Mouse (Mus musculus): ENCODE measurements around the gene Spns2.
"Not testable (repeated sequence)": the region's sequence is repeated elsewhere in the genome, so short reads cannot be mapped to it uniquely, and the experiment has no call there.

Spns2 gene

GRCm38 (mm10) chr11:72474926-72475325 lies 14.8 kb downstream of the Spns2 start:
- DNase-seq (ENCODE audit: low read depth, low spot score), result peak; percentile 57

GRCm38 (mm10) chr11:72473540-72473939 lies 16.2 kb downstream of the Spns2 start:
- no peak for DNase-seq (ENCODE audit: low read depth, low spot score)

- DNase-seq (ENCODE audit: low read depth, low spot score), result no peak
These were observed 18.3 kb downstream of the Spns2 start for GRCm38 (mm10) chr11:72471381-72471780.

DNA sequence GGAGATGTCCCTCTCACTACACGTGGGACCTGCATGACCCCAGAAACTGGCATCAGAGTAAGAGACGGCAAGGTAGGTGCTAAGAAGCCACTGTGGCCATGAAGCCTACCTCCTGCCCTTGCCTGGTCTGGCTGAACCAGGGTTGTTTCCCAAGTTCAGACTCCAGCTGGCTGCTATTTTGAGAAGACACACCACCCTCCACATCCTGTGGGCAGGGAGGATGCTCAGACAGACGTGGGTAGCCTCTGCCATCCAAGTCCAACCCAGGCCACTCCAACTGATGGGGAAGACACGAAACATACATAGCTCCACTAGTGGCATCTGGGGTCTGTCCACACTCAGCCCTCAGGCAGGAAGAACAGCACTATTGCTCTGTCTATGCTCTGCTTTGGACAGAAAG lies 19.7 kb downstream of the Spns2 start:
- no peak for DNase-seq (ENCODE audit: low read depth, low spot score)

DNA sequence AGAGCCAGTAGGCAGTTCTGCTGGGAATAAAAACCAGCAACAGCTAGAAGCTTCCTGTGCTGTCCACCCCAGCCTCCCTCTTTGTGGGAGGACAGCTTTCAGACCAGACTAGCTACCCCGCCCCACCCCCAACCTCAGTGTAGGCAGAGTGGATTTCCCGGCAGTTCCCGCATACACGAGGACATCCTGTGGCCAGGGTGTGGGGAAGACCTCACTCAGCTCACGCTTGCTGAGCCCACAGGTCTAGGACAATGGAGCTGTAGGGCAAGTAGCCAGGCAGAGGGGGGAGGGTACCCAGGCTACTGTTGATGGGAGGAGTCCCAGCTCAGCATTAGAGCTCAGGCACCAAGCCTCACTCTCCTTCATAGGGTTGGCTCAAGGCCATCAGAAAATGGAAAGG lies 20.5 kb downstream of the Spns2 start:
- DNase-seq (ENCODE audit: low read depth, low spot score), result no peak

DNA sequence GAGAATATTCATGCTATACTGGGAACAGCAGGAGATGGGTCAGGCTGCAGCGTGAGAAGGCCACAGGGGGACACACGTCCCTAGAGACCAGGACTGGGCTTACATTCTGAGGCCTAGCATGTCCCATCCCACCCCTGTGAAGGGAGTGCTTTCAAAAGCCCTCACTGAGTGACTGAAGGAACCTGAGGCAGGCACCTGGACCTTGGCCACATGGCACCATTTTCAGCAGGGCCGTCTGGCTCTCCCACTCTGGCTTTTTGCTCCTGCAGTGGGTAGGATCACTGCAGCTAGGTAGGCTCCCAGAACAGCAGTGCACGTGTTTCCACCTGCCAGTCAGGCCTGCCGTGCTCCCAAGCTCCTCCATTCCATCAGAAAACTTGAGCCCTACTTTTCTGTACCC lies 21.2 kb downstream of the Spns2 start:
- DNase-seq (ENCODE audit: low read depth, low spot score), result no peak

GRCm38 (mm10) chr11:72466694-72467507 lies 22.8 kb downstream of the Spns2 start:
- no peak for DNase-seq (ENCODE audit: low read depth, low spot score)

DNA sequence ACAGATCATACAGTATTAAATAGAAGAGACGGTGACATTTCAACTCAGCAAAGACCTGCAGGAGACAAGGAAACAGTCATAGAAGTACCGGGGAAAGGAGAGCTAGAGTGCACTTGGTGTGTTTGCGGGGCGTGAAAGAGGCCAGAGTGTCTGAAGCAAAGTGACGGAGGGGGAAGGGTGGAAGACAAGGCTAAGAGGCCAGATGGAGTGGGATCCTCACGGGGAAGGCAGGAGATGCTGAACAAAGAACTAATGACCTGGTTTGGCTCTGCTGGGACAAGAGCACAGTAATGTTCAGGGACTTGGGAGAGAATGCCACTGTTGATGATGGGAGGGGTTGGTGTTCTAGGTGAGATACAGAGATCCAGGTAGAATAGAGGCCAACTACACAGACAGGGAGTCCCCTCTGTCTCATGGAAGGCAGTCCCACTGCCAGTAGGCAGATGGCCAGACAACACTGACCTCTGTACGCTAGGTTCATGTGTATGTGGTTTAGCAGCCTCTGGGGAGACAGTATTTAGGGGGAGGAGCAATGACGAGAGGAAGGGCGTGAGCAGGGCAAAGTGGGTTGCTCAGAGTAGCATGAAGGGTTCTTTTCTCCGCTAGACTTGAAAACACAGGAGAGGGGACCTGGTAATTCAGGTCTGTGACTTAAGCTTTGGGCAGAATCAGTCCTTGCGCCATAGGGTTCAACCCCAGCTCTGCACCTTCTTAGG lies 23.6 kb downstream of the Spns2 start:
- no peak for DNase-seq (ENCODE audit: low read depth, low spot score)

GRCm38 (mm10) chr11:72464821-72465220 lies 24.9 kb downstream of the Spns2 start:
- DNase-seq (ENCODE audit: low read depth, low spot score), result no peak

DNA sequence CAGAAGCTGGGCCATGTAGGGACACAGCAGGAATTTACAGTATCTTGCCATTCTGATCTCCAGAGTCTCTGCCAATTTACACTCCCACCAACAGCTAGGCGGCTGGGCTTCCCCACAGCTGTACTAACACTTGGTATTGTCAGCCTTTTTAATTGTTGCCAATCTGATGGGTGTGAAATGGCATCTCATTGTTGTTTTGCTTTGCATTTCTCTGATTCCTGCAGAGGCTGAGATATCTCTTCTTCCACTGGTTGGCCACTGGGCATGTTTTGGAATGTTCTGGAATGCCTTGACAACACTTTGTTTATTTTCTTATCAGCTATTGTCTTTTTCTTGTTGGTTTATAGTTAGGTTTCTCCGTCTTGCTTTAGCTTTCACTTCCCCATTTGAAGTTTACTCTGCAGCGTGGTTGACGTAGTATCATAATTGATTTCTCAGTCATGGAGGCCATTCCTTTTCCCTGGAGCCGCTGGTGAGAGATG lies 28.2 kb downstream of the Spns2 start:
- no peak for DNase-seq (ENCODE audit: low read depth, low spot score)

GRCm38 (mm10) chr11:72458502-72458901 lies 31.2 kb downstream of the Spns2 start:
- no peak for DNase-seq (ENCODE audit: low read depth, low spot score)

GRCm38 (mm10) chr11:72457995-72458496 lies 31.7 kb downstream of the Spns2 start:
- no peak for DNase-seq (ENCODE audit: low read depth, low spot score)

- no peak for DNase-seq (ENCODE audit: low read depth, low spot score)
These were observed 34.0 kb downstream of the Spns2 start for GRCm38 (mm10) chr11:72455694-72456093.

- DNase-seq (ENCODE audit: low read depth, low spot score), result no peak
These were observed 36.4 kb downstream of the Spns2 start for GRCm38 (mm10) chr11:72453105-72453953.

- DNase-seq (ENCODE audit: low read depth, low spot score), result no peak
These were observed 37.5 kb downstream of the Spns2 start for GRCm38 (mm10) chr11:72452140-72452665.

DNA sequence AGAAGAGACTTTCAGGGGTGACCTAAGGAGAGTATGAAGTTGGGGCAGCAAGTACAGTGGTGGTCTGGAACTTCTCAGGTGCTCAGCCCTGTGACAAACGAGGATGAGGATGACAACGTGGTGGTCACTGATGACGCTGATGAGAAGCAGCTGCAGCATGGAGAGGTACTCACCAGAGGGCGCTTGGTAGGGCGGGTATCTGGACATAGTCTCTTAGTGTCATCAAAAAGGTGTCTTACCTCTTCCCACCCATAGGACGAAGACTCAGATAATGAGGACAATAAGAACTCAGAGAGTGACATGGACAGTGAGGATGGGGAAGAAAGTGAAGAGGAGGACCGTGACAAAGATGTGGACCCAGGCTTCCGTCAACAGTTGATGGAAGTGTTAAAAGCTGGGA lies 42.2 kb downstream of the Spns2 start:
- DNase-seq (ENCODE audit: low read depth, low spot score), result no peak

DNA sequence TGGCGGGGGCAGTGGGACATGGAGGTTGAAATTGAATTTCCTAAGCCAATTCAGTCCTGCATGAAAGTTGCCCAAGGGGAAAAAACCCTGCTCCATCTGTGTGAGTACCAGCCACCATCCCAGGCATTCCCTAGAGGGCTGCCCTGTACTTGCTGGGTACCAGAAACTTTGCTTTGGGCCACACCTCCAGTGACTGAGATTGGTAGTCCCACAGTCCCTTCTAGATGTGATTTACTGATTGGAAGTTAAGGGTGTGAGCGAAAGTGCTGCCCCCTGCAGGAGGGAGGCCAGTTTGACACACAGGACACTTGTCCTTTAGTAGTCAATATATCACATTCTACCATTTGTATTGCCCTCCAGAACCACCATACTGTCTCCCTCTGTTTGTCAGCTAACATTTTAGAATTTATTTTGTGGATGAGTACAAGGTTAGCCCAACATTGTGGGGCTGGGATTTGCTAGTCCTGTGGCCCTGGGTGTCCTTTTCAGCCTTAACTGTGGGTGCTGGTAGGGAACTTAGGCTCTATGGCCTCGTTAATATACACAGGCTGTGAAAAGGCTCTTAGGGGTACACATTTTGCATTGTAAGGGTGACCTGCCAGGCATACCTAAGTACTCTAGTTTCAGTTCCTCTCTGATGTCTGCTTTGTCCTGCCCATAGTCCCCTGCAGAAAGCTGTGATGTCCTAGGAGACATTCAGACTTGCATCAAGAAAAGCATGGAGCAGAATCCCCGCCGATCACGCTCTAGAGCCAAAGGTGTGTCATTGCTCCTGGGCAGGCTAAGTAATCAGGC lies 43.2 kb downstream of the Spns2 start:
- DNase-seq (ENCODE audit: low read depth, low spot score), result no peak

DNA sequence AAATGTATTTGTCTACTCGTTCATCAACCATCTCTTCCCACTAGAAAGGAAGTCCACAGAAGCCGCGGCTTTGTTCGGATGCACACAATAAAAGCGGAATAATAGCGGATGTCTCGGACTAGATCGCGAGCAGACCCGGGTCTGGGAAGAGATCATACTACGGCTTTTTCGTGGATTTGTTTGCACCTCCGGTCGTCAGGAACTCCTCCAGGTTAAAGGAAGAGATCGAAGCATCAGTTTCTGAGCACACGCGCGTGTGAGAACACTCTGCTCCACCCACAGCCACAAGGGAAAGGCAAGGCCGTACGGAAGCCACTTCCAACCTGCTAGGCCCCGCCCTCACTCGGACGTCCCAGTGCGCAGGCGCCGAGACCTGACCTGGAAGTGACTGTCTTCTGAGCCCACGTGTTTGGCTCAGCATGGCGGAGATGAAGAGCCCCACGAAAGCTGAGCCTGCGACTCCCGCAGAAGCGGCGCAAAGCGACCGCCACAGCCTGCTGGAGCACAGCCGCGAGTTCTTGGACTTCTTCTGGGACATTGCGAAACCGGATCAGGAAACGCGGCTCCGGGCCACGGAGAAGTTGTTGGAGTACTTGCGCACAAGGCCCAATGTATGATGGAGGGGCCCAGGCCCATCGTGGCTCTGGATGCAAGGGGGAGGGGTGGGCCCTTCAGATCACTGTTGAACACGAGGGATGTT lies 48.6 kb downstream of the Spns2 start, which contains the start of gene Mybbp1a:
Mybbp1a (plus strand) TSS at position 391 of the 700 bp plus-strand sequence.
- peak; percentile 96 for DNase-seq (ENCODE audit: low read depth, low spot score)

DNA sequence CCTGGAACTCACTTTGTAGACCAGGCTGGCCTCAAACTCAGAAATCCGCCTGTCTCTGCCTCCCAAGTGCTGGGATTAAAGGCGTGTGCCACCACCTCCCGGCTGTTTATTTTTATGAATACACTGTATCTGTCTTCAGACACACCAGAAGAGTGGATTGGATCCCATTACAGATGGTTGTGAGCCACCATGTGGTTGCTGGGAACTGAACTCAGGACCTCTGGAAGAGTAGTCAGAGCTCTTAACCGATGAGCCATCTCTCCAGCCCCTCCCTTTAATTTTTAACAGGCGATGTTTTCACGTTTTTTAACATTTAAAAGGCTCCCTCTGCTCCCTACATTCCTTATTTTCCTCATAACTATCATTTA lies 49.1 kb downstream of the Spns2 start:
- DNase-seq (ENCODE audit: low read depth, low spot score), result not testable (repeated sequence)

- DNase-seq (ENCODE audit: low read depth, low spot score), result no peak
These were observed 51.3 kb downstream of the Spns2 start for GRCm38 (mm10) chr11:72438411-72438810.

Data from skeletal muscle tissue, adult 2 months (tissue).